Mouse (Mus musculus) C2C12 (cell line): Measurements from ENCODE around the gene Gm45140. TPM values are rescaled to one million over a fixed set of nuclear protein-coding genes. Genes with fewer than 3 reads are reported as not detected.
"Not testable (repeated sequence)": the region's sequence is repeated elsewhere in the genome, so short reads cannot be mapped to it uniquely, and the experiment has no call there.

Source experiments
- H3K27me3 ChIP-seq: one replicate; pipeline ENCODE4 v1.6.1; 2011; ENCODE audit not compliant: control insufficient read depth, insufficient read depth, insufficient read length
- H3K36me3 ChIP-seq: one replicate; pipeline ENCODE4 v1.6.1; 2011; ENCODE audit not compliant: control insufficient read depth, insufficient read depth
- H3K4me3 ChIP-seq: one replicate; pipeline ENCODE4 v1.5.1; 2011; ENCODE audit warnings: mild to moderate bottlenecking, control low read depth; ENCODE audit not compliant: poor library complexity, insufficient read depth, severe bottlenecking
- H3K79me2 ChIP-seq: one replicate; pipeline ENCODE4 v1.6.1; 2011; ENCODE audit not compliant: control insufficient read depth, insufficient read depth
- H3K79me3 ChIP-seq: one replicate; pipeline ENCODE4 v1.6.1; 2011; ENCODE audit warnings: low read depth, control low read depth
- H3ac ChIP-seq: one replicate; pipeline ENCODE3; 2011; ENCODE audit warnings: low read depth; ENCODE audit not compliant: control insufficient read depth, insufficient read length
- CEBPB ChIP-seq: IDR thresholded peaks from one replicate; pipeline ENCODE4 v1.6.1; 2011; ENCODE audit warnings: low read depth, mild to moderate bottlenecking, control low read depth, moderate library complexity
- CTCF ChIP-seq: IDR thresholded peaks from one replicate; pipeline ENCODE4 v1.5.1; 2011; ENCODE audit not compliant: control insufficient read depth, insufficient read depth, insufficient read length
- FOSL1 ChIP-seq: IDR thresholded peaks from one replicate; pipeline ENCODE4 v1.8.0; 2011; ENCODE audit warnings: mild to moderate bottlenecking, low read length; ENCODE audit not compliant: poor library complexity, insufficient read depth, severe bottlenecking
- MAX ChIP-seq: IDR thresholded peaks from one replicate; pipeline ENCODE4 v1.6.1; 2011; ENCODE audit warnings: mild to moderate bottlenecking, control low read depth
- MYOD1 ChIP-seq: IDR thresholded peaks from one replicate; pipeline ENCODE4 v1.6.1; 2011; ENCODE audit warnings: low read depth; ENCODE audit not compliant: control insufficient read depth, insufficient read length
- MYOG ChIP-seq: IDR thresholded peaks from one replicate; pipeline ENCODE4 v1.6.1; 2011; ENCODE audit not compliant: control insufficient read depth, insufficient read length; ENCODE audit errors: extremely low read depth
- USF1 ChIP-seq: IDR thresholded peaks from one replicate; pipeline ENCODE4 v1.6.1; 2011; ENCODE audit warnings: low read depth, mild to moderate bottlenecking, control low read depth, moderate library complexity
- polyA plus RNA-seq: library from polyadenylated mRNA; unstranded; fragments of >200 nt; fragmentation: generic; extraction: Trizol; gene quantifications from one replicate; pipeline ENCODE4 v1.2.1, GENCODE M21; 2012; ENCODE audit warnings: missing spikeins

Gene Gm45140
- polyA plus RNA-seq, 1 experiment: 2.3 TPM

GRCm38 (mm10) chr6:87775588-87776245 lies 59.9 kb downstream of the Gm45140 start:
- TF ChIP-seq USF1 (no peak), CEBPB (no peak), MYOD1 (peak; percentile 38), FOSL1 (no peak), CTCF (no peak)
- no peak overlapping the region for H3K4me3 ChIP-seq
- no peaks in the 10 kb centered on the region for H3K79me2 ChIP-seq
- no peaks in the 10 kb centered on the region for H3K36me3 ChIP-seq
- no peaks in the 10 kb centered on the region for H3K27me3 ChIP-seq
- no peaks in the 10 kb centered on the region for H3K79me3 ChIP-seq
- no peak overlapping the region for H3ac ChIP-seq

- Histone ChIP-seq H3K79me2 (no peaks in the 10 kb centered on the region), H3K27me3 (no peaks in the 10 kb centered on the region), H3K4me3 (no peak overlapping the region), H3K36me3 (no peaks in the 10 kb centered on the region), H3K79me3 (no peaks in the 10 kb centered on the region), H3ac (no peak overlapping the region)
- TF ChIP-seq MYOG: no peak
Measured at GRCm38 (mm10) chr6:87774909-87775308, 60.7 kb downstream of the Gm45140 start.

GRCm38 (mm10) chr6:87774466-87774865 lies 61.1 kb downstream of the Gm45140 start:
- H3K79me2 ChIP-seq: no peaks in the 10 kb centered on the region
- H3K36me3 ChIP-seq: no peaks in the 10 kb centered on the region
- TF ChIP-seq MYOD1: no peak
- TF ChIP-seq USF1: no peak
- no peak for TF ChIP-seq MAX
- TF ChIP-seq CTCF: no peak
- no peak for TF ChIP-seq MYOG
- no peak for TF ChIP-seq CEBPB
- no peak for TF ChIP-seq FOSL1
- H3ac ChIP-seq: no peak overlapping the region
- H3K4me3 ChIP-seq: no peak overlapping the region
- no peaks in the 10 kb centered on the region for H3K79me3 ChIP-seq
- H3K27me3 ChIP-seq: no peaks in the 10 kb centered on the region

- Histone ChIP-seq H3K36me3 (no peaks in the 10 kb centered on the region), H3K27me3 (no peaks in the 10 kb centered on the region), H3K79me3 (no peaks in the 10 kb centered on the region), H3ac (no peak overlapping the region), H3K79me2 (no peaks in the 10 kb centered on the region), H3K4me3 (no peak overlapping the region)
- TF ChIP-seq CTCF (peak; percentile 9), USF1 (no peak)
Measured at GRCm38 (mm10) chr6:87770626-87771025, 65.0 kb downstream of the Gm45140 start.

- H3K79me3 ChIP-seq, H3K36me3 ChIP-seq, H3K27me3 ChIP-seq, H3K4me3 ChIP-seq, H3K79me2 ChIP-seq, H3ac ChIP-seq: not testable (repeated sequence)
Measured at GRCm38 (mm10) chr6:87764296-87764695, 71.3 kb downstream of the Gm45140 start.

- no peaks in the 10 kb centered on the region for H3K36me3 ChIP-seq
- H3K79me3 ChIP-seq: no peaks in the 10 kb centered on the region
- H3K79me2 ChIP-seq: no peaks in the 10 kb centered on the region
- H3ac ChIP-seq: no peak overlapping the region
- no peak overlapping the region for H3K4me3 ChIP-seq
- peaks cover 7% of the 10 kb centered on the region for H3K27me3 ChIP-seq
- no peak for TF ChIP-seq MYOG
- no peak for TF ChIP-seq MAX
- TF ChIP-seq CEBPB: no peak
- no peak for TF ChIP-seq CTCF
- TF ChIP-seq USF1: no peak
- TF ChIP-seq MYOD1: no peak
- no peak for TF ChIP-seq FOSL1
Measured at GRCm38 (mm10) chr6:87763376-87764280, 72.0 kb downstream of the Gm45140 start.
